Mouse (Mus musculus) gastrocnemius, adult 18-20 months (tissue): ENCODE measurements at regions not wholly inside any gene's neighbourhood (a gene's known extent, or its start where the extent isn't known, plus 50 kb on each side); places are given as distances from the start of the nearest gene placed in this dataset.

Source experiments
- DNase-seq: peaks from one replicate; pipeline ENCODE4 v3.0.0; 2021; ENCODE audit warnings: low spot score

- no peak for DNase-seq
Observed at GRCm38 (mm10) chr2:147813516-147813915, 233.3 kb downstream of the Foxa2 start.

- DNase-seq = no peak
Observed at GRCm38 (mm10) chr2:147808036-147808675, 238.6 kb downstream of the Foxa2 start.

- DNase-seq = no peak
Observed at GRCm38 (mm10) chr2:147803102-147803501, 243.7 kb downstream of the Foxa2 start.

DNA sequence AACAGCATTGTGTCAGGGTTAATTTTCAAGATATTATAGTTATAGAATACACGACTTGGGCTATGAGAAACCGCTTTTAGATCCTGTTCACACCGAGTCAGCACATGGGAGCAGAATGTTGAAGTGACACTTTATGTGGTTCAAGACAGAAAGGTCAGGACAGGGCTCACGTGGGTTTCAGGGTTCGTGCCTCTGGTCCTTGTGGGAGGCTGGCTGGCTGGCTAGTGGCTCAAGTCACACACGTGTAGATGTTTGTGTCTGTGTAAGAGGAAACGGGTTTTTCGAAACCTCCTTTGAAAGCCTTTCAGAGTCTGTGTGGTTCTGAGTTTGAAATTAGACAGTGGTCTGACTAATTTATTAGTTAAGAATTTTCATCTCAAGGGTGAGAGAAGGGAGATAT lies 255.3 kb downstream of the Foxa2 start:
- DNase-seq = no peak

DNA sequence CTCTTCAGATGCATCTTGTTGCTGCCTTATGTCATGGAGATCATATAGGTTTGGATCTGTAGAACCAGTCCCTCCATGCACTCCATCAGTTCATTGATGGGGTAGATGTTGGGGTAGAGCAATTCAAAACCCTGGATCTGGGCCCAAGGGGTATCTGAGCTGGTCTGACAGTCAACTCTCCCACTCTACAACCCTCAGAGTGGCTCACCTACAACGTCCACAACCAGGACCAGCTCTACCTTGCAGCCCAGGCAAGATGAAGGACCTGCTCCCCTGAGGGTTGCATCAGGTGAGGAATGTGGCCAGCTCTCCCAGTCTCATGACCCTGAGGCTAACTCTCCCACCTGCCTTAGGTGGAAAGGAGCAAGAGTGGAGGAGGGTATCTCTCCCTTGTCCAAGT lies 256.9 kb downstream of the Foxa2 start:
- no peak for DNase-seq

- DNase-seq = no peak
Observed at GRCm38 (mm10) chr2:147789268-147789667, 257.5 kb downstream of the Foxa2 start.

GRCm38 (mm10) chr2:147788001-147788400 lies 258.8 kb downstream of the Foxa2 start:
- DNase-seq = no peak

DNA sequence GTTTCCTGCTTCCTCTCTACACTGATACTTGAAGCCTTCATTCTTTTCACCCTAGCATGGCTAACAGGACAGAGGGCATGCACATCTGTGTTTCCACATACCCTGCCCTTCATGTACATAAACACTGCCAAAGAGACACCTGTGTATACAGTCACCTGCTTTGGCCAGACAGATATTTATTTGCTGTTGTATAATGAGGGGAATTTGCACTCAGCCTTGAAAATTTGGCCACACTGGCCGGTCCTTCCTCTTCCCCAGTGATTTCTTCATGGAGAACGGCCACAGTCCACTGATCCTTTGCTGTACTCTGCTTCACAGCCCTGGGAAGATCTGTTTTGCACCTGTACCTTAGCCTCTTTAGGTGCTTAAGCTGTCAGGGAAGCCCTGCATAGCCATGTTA lies 264.3 kb downstream of the Foxa2 start:
- no peak for DNase-seq

DNA sequence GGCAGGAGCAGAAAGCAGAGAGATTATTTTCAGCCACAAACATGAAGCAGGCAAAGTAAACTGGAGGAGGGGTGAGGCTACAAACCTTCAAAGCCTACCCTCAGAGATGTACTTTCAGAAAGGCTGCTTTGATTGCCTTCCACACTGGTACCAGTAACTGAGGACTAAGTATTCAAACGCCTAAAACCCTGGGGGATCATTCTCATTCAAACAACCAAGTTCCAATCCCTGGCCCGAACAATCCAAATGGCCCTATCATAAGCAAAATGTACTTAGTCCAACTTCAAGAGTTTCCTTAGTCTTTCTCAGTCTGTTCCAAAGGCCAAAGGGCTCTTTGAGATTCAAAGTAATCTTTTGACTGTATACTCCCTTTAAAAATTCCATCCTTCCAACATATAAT lies 270.5 kb downstream of the Foxa2 start:
- no peak for DNase-seq

- DNase-seq = no peak
Observed at GRCm38 (mm10) chr2:147772579-147772978, 274.2 kb downstream of the Foxa2 start.

DNA sequence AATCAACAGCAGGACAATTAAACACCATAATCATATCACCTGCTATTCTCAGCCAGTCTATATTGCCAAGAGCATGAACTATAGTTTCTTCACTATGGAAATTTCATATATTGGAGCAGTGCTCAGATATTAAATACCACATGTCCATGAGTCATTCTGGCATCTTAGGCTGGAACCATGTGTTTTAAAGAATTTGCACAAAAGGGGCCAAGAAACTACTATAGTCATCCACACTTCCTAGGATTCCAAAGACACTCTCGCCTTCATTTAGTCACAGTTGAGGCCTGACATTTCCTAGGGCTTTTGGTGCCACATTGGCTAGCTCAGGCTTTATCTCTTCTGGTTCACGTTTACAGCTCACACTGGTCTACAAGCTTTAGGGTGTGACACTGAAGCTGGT lies 293.7 kb downstream of the Foxa2 start:
- DNase-seq = no peak

GRCm38 (mm10) chr2:147751831-147752230 lies 294.9 kb downstream of the Foxa2 start:
- no peak for DNase-seq

DNA sequence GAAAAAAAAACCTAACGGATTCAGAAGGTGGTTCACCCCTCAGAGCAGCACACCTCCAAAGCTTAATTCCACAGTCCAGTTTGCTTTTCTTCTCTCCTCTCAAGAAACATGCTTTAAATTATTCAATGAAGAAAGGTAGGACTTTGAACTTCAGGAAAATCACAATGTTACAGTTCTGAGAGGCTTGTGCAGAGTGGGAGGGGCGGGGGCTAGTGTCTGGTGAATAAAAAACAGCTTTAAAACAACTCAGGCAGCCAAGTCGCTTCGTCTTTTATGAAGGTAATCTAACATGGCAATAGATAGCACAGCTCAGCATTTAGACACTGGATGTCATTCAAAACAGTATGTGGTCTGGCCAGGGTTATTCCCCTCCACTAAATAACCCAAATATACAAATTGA lies 298.8 kb downstream of the Foxa2 start:
- DNase-seq = no peak

- no peak for DNase-seq
Observed at GRCm38 (mm10) chr2:147743908-147744307, 302.9 kb downstream of the Foxa2 start.

GRCm38 (mm10) chr2:147738307-147738872 lies 308.4 kb downstream of the Foxa2 start:
- peak; percentile 14 for DNase-seq

GRCm38 (mm10) chr2:147727396-147727795 lies 319.4 kb downstream of the Foxa2 start:
- no peak for DNase-seq

DNA sequence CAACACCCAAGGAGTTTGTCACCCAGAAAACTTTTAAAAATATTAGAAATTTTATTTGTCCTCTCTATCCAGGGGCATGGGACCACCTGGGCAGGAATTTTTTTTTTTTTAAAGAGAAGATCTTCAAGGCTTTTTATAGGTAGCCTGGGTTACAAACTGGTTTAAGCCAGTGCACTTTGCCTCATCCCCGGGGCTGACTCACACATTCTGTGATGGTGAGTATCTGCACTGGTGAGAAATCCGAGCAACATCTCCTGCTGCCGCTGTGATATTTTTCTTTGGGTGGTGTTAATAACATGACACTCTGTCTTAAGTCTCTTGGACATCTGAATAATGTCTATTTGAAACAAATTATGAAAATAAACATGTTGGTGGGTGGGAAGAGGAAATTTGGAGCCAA lies 327.8 kb downstream of the Foxa2 start:
- DNase-seq = no peak

DNA sequence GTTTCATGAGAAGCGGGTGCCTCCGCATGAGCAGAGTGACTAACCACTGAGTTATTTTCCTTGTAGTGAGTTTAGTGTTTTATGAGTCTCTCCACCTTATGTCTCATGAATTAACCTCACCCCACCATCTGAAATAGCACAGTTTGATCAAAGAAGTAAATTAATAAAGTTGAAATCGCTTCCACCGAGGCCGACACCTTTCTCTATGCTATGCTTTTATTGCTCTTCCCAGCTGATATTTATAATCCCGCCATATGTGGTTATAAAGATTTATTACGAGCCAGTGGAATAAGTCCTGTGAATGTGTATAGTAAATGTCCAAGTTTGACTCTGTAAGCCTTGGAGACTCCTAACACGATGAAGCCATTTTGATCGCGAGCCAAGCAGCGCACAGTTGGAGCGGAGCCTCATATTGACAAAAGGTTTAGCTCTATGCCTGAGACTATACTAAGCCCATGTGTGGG lies 329.3 kb downstream of the Foxa2 start:
- DNase-seq = no peak

DNA sequence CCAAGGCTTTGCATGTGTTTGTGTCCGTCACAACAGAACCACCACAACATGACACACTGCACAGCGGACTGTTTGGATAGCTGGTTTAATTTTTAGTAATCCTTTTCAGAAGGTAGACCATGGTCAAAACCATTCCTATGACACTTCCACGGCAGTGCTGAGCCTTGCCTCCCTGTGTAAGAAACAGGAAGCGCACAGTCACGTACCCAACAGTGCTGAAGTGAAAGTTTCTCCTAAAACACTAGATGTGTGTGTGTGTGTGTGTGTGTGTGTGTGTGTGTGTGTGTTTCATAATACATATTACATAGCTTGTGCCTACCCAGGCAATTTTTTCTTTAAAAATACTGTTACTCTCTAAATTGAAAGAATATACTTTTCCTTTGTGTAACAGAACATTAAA lies 331.0 kb downstream of the Foxa2 start:
- DNase-seq = no peak

- no peak for DNase-seq
Observed at GRCm38 (mm10) chr2:147710593-147711265, 336.0 kb downstream of the Foxa2 start.

DNA sequence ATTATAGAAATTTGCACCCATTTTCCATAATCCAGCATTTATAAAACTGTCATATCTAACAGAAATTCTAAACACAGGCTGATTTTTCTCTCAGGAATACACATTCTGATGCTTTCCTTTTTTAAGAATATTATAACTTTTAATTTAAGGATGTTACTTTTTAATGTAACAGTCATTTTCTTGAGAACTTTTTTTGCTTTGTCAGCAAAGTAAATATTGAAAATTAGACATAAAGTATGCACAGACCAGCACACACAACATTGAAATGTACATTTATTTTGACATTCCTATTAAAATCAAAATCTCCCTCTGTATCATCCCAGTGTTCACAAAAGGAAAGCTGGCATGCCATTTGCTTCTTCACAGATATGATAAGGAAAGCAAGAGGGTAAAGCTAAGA lies 337.0 kb downstream of the Foxa2 start:
- no peak for DNase-seq

DNA sequence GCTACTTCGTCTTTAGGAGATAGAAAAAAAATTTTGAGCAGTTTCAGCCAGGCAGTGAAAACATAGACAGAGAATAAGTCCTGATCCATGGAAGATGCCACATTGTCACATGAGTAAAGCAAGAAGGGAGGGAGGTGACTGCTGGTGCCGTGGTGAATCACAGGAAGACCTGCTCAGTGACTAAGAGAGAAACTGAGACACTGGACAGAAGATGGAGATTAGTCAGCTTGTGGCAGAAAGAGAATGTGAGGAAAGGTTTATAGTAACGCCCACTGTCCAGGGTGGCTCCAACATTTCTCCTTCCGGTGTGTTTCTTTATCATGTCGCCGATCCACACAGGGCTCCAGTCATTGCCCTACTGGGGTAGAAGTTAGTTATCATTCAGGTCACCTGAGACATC lies 339.6 kb downstream of the Foxa2 start:
- DNase-seq = no peak

- no peak for DNase-seq
Observed at GRCm38 (mm10) chr2:147703981-147704380, 342.3 kb downstream of the Pax1 start.
